Mouse (Mus musculus): ENCODE results near the gene Fam189b.

The Fam189b gene

DNA sequence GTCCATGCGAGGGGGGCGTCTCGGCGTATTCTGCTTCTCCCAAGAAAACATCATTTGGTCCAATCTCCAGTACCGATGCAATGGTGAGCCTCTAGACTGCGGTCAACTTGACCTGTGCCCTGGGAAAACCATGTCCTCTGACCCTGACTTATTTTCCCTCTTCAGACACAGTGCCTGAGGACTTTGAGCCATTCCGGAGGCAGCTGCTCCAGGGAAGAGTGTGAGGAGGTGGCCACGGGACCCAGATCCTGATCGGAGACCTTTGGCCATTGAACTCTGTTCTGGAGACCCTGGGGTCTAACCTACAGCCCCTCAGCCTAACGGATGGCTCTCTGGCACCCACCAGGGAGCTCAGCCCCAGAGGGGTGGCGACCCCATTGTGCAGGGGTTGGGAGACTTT lies 43.4 kb downstream of the Fam189b start:
- ATAC-seq (ENCODE audit: insufficient number of reproducible peaks, low FRiP score, low TSS enrichment) = no peak

- ATAC-seq (ENCODE audit: insufficient number of reproducible peaks, low FRiP score, low TSS enrichment) = no peak
These were observed 44.0 kb downstream of the Fam189b start, which contains the start of gene Mtx1 for GRCm38 (mm10) chr3:89226900-89227299. Mtx1 (minus strand) TSS chr3:89227088.

GRCm38 (mm10) chr3:89227307-89228179 lies 44.6 kb downstream of the Fam189b start:
- no peak for ATAC-seq (ENCODE audit: insufficient number of reproducible peaks, low FRiP score, low TSS enrichment)

GRCm38 (mm10) chr3:89228180-89228549 lies 45.2 kb downstream of the Fam189b start:
- ATAC-seq (ENCODE audit: insufficient number of reproducible peaks, low FRiP score, low TSS enrichment) = peak; percentile 69

GRCm38 (mm10) chr3:89228836-89229235 lies 45.9 kb downstream of the Fam189b start, which contains the start of gene Muc1:
Muc1 (plus strand) TSS chr3:89229057.
- no peak for ATAC-seq (ENCODE audit: insufficient number of reproducible peaks, low FRiP score, low TSS enrichment)

DNA sequence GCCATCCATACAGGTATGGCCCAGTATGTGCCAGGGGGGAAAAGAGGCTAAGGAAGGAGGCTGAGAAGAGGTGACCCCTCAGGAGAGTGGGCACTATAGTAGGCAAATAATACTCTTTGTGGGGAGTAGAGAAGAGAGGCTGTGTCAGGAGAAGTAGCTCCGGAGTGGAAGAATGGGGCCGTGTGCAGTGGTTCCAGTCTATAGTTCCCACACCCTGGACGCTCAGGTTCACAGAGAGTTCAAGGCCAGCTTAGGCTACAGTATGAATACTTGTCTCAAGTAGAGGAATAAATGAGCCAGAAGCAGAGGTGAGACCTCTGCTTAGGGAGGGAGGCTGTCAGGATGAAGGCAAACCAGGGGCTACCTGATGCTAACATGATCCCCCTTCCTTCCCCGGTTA lies 46.3 kb downstream of the Fam189b start:
- ATAC-seq (ENCODE audit: insufficient number of reproducible peaks, low FRiP score, low TSS enrichment) = no peak

- no peak for ATAC-seq (ENCODE audit: insufficient number of reproducible peaks, low FRiP score, low TSS enrichment)
These were observed 47.6 kb downstream of the Fam189b start for GRCm38 (mm10) chr3:89230561-89230960.

GRCm38 (mm10) chr3:89231345-89231744 lies 48.4 kb downstream of the Fam189b start:
- no peak for ATAC-seq (ENCODE audit: insufficient number of reproducible peaks, low FRiP score, low TSS enrichment)

DNA sequence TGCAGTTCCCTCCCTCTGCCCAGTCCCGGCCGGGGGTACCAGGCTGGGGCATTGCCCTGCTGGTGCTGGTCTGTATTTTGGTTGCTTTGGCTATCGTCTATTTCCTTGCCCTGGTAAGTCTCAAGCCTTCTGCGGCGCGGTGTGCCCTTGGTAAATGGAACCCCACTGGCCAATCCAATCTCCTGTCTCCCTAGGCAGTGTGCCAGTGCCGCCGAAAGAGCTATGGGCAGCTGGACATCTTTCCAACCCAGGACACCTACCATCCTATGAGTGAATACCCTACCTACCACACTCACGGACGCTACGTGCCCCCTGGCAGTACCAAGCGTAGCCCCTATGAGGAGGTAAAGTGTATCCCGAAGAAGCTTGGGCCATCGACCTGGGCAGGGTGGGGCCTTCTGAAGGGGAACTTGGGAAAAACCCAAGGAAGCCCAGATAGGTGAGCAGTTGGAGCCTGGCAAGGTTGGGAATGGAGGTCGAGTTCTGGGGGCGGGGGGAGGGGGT lies 48.9 kb downstream of the Fam189b start:
- ATAC-seq (ENCODE audit: insufficient number of reproducible peaks, low FRiP score, low TSS enrichment) = no peak

- ATAC-seq (ENCODE audit: insufficient number of reproducible peaks, low FRiP score, low TSS enrichment) = no peak
These were observed 49.7 kb downstream of the Fam189b start for GRCm38 (mm10) chr3:89232614-89233013.

GRCm38 (mm10) chr3:89233562-89234110 lies 50.7 kb downstream of the Fam189b start:
- no peak for ATAC-seq (ENCODE audit: insufficient number of reproducible peaks, low FRiP score, low TSS enrichment)

- no peak for ATAC-seq (ENCODE audit: insufficient number of reproducible peaks, low FRiP score, low TSS enrichment)
These were observed 53.6 kb downstream of the Fam189b start for GRCm38 (mm10) chr3:89236516-89236915.

DNA sequence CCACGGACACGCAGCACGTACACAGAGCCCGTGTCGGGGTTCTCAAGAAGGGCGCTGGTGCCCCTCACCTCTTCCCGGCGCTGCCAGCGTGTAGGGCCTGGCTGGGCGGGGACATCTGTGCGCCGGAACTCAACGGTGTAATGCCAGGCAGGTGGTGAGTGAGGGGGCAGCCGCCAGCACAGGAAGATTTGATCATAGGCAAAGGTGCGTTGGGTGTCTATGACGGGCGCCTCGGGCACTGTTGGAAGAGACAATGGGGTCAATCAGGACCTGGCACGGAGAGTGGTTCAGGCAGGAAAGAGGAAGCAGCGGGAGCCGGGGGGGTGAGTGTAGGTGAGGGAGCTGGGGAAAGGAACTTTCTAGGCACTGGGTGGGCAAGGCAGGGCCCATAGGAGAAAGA lies 54.7 kb downstream of the Fam189b start:
- ATAC-seq (ENCODE audit: insufficient number of reproducible peaks, low FRiP score, low TSS enrichment) = no peak

DNA sequence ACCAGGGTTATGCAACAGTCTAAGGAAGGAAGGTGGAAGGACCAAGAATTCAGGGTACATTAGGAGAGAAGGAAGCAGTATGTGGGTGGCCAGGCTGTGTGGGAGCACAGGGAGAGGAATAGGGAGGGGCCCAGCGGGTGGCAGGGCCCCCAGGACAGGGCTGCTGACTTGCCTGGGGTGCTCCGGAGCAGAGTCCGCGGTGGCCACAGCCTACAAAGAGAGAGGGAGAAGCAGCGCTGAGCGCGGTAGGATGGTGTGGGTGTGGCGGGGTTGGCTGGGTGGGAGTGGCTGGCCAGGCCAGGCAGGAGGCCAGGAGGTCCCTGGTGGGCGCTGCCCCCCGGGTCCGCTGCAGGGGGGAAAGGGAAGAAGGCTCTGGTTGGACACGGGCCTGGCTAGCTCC lies 55.6 kb downstream of the Fam189b start:
- no peak for ATAC-seq (ENCODE audit: insufficient number of reproducible peaks, low FRiP score, low TSS enrichment)
